Mouse (Mus musculus) regulatory T cell (primary cell): Measurements from ENCODE around the gene Meis2.

Experiments
- in situ Hi-C: fragments of 300-600 bp; cut with MboI, MseI; formaldehyde crosslinking; loops from one replicate; pipeline ENCODE4 v1.15.1; 2025; ENCODE audit warnings: high pct_unique_total_duplicates

Meis2 gene

DNA sequence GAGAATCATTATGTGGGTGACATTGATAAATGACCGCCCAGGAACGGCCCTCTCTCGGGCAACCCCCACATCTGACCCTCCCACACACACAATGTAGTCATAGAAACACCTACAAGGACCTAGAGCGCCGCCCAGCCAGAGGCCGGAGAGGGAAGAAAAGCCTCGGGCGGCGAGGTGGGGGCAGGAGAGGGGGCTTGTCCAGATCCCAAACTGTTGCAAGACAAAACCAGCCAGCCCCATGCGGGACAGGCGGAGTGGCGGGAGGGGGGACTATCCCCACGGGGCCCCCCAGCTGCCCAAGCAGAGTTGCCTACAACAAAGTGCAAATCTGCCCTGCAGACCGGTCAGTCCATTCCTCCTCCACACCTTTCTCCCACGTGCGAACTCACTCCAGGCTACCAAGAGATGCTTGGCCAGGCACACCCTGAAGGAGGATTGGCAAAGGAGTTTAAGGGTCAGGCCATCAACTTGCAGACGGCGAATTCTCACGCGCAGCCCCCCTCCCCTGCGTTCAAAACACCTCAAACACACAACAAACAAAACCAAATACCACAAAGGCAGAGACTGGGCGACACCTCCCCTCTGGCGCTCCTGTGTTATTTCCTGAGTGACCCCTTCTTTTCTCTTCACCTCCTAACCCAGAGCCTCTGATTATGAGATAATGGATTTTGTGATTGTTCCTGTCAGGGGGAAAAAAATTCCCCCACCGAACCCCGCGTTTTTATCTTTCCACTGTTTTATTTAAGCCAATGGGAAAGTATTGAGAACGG is 206.1 kb downstream of the Meis2 start:
- in situ Hi-C loops, result loop anchor here (10.0 kb wide), 1 partner anchor 215 kb away; no protein-coding TSS in a partner anchor

DNA sequence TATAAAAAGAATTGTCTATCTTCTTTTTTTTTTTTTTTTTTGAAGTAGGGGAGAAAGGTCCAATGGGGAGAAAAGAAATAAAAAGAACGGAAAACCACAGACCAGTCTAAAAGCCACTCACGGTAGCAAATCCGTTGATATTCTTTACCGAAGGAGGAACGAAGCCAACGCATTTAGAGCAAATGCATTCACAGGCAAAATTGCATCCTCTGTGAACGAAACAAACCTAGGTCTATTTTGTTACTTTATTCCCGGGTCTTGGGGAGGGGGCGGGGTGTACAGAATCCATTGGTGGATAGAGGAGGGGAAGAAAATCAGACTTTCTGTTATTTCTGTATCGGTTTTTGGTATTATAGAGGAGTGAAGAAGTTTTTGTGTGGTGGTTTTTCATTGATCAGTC is 206.7 kb downstream of the Meis2 start:
- in situ Hi-C loops, result loop anchor here (10.0 kb wide), 1 partner anchor 216 kb away; no protein-coding TSS in a partner anchor

GRCm38 (mm10) chr2:115858246-115858645 is 207.4 kb downstream of the Meis2 start:
- in situ Hi-C loops, result loop anchor here (10.0 kb wide), 1 partner anchor 217 kb away; no protein-coding TSS in a partner anchor

- in situ Hi-C loops, result loop anchor here (10.0 kb wide), 1 partner anchor 217 kb away; no protein-coding TSS in a partner anchor
Measured at GRCm38 (mm10) chr2:115857123-115858080, 208.2 kb downstream of the Meis2 start.

DNA sequence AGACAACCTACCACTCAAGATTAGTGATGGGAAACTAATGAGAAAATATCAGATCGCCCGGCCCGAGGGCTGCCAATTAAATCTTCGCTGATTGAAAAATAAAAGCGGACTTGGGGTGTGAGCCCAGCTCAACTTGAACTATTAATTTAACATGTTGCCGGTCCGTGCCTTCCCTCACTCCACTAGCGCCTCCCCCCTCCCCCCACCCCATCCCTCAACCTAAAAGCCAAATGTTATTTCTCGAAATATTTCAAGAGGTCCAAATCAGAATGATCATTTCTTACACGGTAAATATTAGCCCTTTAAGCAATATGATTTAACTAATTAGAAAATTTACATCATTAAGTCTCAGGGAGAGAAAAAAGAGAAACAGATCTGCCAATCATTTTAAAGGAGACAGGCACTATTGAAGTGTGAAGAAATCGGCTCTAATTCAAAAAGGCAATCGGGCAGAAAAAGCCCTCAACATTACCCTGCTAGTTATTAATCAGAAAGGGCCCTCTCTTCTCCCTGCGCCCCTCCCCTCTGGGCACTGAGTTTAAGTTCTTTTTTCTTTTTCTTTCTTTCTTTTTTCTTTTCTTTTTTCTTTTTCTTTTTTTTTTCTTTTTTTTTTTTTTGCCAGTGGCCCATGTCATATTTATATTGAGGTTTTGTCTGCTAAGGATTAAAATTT is 209.1 kb downstream of the Meis2 start:
- in situ Hi-C loops, result loop anchor here (10.0 kb wide), 1 partner anchor 218 kb away; no protein-coding TSS in a partner anchor

- in situ Hi-C loops, result loop anchor here (10.0 kb wide), 1 partner anchor 219 kb away; no protein-coding TSS in a partner anchor
Measured at GRCm38 (mm10) chr2:115855511-115856400, 209.9 kb downstream of the Meis2 start.

DNA sequence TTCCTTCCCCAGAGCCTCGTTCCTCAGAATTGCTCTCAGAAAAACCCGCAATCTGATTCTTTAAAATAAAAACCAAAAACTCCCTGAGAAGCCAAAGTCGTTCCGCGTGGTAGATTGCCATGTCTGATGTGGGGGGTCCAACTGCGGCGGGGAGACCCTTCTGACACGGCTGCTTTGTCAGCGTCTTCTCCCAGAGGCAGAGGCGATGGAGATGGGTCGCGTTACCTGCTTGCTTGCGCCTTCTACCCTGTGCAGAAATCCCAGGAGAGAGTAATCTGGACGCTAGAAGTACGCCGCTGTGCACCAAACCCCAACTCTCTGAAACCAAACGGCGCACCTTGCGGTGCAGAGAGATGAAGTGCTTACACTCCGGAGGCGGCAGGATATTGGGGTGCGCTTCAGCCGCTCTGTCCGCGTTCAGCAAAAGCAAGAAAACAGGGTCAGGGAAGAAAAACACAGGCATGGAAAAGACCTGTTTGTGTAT is 210.8 kb downstream of the Meis2 start:
- in situ Hi-C loops, result loop anchor here (10.0 kb wide), 1 partner anchor 220 kb away; no protein-coding TSS in a partner anchor

DNA sequence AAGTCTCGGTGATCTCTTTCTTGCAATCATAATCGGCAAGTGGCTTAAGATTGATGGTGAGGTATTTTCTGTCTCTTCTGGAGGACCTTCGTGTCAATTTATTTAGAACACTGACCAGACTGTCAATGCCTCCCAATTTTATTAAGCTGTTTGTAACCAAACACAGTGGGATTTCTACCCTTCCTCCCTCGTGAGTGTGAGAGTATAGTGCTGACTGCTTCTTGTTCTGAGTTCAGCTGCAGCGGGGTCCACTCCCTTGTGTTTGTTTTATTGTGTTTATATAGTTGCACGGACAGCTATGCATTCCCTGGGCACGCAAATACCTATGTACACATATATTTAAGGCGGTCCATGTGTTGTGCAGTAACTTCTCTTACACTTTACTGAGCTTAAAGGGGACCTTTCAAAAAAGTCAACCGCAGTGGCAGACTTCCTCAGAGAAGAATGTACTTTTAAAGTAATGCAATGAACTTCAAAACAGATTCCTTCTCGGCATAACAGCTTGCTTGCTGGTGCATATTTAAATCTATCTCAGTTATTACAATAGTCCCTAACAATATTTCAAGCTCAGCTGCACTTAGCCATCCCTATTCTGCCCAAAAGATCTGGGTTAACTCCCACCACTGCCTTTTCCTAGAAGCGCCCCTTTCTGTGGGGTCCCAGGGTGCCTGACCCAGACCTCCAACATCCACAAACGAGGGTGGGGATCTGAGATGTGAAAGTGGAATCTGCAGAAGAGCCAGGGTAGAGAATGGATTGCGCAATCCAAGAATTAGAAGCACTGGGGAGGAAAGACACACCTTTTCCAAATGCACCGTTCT is 211.4 kb downstream of the Meis2 start:
- in situ Hi-C loops, result loop anchor here (10.0 kb wide), 1 partner anchor 221 kb away; no protein-coding TSS in a partner anchor

- in situ Hi-C loops, result loop anchor here (10.0 kb wide), 1 partner anchor 222 kb away; no protein-coding TSS in a partner anchor
Measured at GRCm38 (mm10) chr2:115853221-115853620, 212.4 kb downstream of the Meis2 start.

GRCm38 (mm10) chr2:115852615-115853014 is 213.0 kb downstream of the Meis2 start:
- in situ Hi-C loops, result loop anchor here (10.0 kb wide), 1 partner anchor 222 kb away; no protein-coding TSS in a partner anchor

DNA sequence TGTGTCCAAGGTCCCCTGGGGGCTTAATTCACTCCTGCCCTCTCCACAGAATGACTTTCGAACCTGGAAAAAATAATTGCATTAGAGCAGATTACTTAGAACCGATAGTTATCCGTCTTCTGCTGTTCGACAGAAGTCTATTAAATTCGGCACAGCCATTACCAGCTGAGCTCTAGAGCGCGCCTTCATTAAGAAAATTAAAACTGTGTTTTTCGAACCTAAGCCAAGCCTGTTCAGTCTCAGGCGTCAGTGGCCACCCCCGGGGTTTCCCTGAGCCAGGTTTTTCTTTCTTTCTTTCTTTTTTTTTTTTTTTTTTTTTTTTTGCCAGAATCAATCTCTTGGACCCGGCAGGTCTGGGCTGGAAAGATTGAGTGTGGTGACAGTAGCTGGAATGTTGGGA is 213.5 kb downstream of the Meis2 start:
- in situ Hi-C loops, result loop anchor here (10.0 kb wide), 1 partner anchor 223 kb away; no protein-coding TSS in a partner anchor

- in situ Hi-C loops, result loop anchor here (10.0 kb wide), 1 partner anchor 224 kb away; no protein-coding TSS in a partner anchor
Measured at GRCm38 (mm10) chr2:115850961-115851360, 214.7 kb downstream of the Meis2 start.

- in situ Hi-C loops, result no loop called here
Measured at GRCm38 (mm10) chr2:115842821-115843220, 222.8 kb downstream of the Meis2 start.

- in situ Hi-C loops, result no loop called here
Measured at GRCm38 (mm10) chr2:115836034-115836433, 229.6 kb downstream of the Meis2 start.

DNA sequence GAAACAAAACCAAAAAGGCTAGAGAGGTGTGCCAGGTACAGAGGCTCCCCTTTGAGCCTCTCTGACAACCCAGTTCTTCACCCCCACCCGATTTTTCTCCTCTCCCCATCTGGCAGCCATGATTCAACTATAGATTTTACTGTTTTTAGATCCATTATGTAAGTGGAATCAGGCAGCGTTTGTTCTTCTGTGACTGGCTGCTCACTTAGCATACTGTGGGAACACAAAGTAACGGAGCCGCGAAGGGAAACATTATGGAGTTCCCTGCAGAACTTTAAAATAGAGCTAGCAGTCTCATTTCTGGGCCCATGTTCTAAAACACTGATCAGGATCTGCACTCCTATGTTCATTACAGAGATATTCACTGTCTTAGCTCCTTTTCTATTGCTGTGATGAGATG is 243.3 kb downstream of the Meis2 start:
- in situ Hi-C loops, result no loop called here

DNA sequence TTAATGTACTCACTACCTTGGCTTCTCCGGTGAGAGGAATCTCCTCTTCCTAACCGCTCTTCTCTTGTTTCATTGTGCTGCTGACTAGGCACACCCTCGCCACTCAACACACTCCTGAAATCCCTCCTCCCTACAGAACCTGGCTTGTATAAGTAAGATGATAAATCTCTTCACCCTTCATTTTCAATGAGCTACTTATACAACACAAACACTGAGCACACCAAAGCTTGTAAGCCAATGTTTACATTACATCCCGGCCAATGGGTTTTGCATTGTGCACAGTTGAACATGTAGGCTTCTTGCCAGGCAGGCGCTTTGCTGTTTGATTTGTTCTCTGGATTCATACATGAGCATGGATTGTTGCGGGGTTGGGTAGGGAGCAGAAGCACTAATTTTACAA is 247.7 kb downstream of the Meis2 start:
- in situ Hi-C loops, result no loop called here

DNA sequence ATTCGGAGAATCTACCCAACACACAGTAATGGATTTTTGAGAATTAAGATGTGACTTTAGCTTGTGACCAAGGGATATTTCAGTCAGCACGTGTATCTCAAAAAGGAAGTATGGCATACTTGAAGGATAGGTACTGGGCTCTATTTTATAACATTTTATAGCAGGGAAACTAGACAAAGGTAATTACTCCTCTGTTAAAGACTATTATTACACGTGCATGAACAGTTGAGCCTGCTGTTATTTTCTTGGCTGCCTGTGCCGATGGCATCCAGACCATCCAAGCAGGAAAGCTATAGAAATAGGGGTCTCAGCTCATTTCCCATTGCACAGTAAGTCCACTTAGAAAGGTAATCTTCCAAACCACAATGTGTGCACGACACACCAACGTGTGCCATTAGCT is 251.9 kb downstream of the Meis2 start:
- in situ Hi-C loops, result no loop called here

- in situ Hi-C loops, result no loop called here
Measured at GRCm38 (mm10) chr2:115813316-115813715, 252.3 kb downstream of the Meis2 start.
